Mouse (Mus musculus): ENCODE measurements around the gene Stt3a. TPM values are rescaled to one million over a fixed set of nuclear protein-coding genes. Genes with fewer than 3 reads are reported as not detected.

Gene Stt3a
- polyA plus RNA-seq, 1 experiment from 2014 or later = 193 TPM

DNA sequence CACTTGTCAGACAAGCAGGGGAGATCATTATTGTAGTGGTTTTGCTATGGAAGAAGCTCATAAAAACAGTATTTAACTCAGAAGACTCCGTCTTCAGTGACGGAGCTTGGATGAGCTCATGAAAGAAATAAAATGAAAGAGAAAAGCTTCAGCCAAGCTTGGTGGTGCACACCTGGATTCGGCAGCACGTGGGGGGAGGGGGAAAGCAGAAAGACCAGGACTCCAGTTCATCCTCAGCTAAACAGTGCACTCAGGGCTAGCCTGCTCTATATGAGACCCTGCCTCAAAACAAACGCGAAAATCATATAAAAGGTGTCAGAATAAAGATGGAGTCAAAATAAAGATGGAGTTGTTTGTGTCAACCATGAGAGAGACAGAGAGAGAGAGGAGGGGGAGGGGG lies 35.9 kb upstream of the Stt3a start:
- Histone ChIP-seq H3K4me3 (ENCODE audit: low read depth, low read length) (no peak overlapping the region), H3K27me3 (ENCODE audit: control insufficient read depth, insufficient read depth, low read length) (no peaks in the 10 kb centered on the region), H3K4me2 (replicated peaks; ENCODE audit: low read depth) (no peak overlapping the region), H3K9ac (ENCODE audit: low read length) (no peak overlapping the region), H3K9me3 (ENCODE audit: control insufficient read depth, low read length) (no peaks in the 10 kb centered on the region), H3K4me1 (replicated peaks; ENCODE audit: control insufficient read depth, insufficient read depth) (no peaks in the 10 kb centered on the region), H3K27ac (replicated peaks) (no peak overlapping the region), H3K36me3 (ENCODE audit: control insufficient read depth, insufficient read depth, low read length) (no peaks in the 10 kb centered on the region)
- DNase-seq (ENCODE audit: low spot score) (no peak), ATAC-seq (ENCODE audit: low FRiP score, low TSS enrichment) (no peak)
- TF ChIP-seq EP300 (optimal IDR thresholded peaks at IDR 0.05) (no peak), CTCF (IDR thresholded peaks at IDR 0.05; ENCODE audit: low read depth) (no peak)
- 74% methylated on average over 6 of the region's 6 CpGs for WGBS

DNA sequence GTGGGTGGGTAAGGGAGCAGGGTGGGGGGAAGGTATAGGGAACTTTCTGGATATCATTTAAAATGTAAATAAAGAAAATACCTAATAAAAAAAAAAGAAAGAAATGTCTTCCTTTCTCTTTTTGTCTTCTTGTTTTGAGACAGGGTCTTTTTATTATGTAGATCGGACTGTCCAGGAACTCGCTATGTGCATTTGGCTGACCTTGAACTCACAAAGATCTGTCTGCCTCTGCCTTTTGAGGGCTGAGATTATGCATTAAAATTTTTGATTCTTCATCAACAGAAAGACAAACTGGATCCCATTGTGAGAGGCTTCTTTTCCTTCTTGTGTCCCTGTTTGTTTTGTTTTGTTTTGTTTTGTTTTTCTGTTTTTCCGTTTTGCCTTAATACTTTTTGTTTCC lies 35.5 kb upstream of the Stt3a start:
- no peaks in the 10 kb centered on the region for H3K4me1 ChIP-seq (replicated peaks; ENCODE audit: control insufficient read depth, insufficient read depth)
- 85% methylated on average over 3 of the region's 3 CpGs for WGBS
- no peak for TF ChIP-seq CTCF (IDR thresholded peaks at IDR 0.05; ENCODE audit: low read depth)
- no peak for TF ChIP-seq EP300 (optimal IDR thresholded peaks at IDR 0.05)
- H3K4me3 ChIP-seq (ENCODE audit: low read depth, low read length) = no peak overlapping the region
- DNase-seq (ENCODE audit: low spot score) = no peak
- no peaks in the 10 kb centered on the region for H3K9me3 ChIP-seq (ENCODE audit: control insufficient read depth, low read length)
- H3K4me2 ChIP-seq (replicated peaks; ENCODE audit: low read depth) = no peak overlapping the region
- no peak for ATAC-seq (ENCODE audit: low FRiP score, low TSS enrichment)
- no peaks in the 10 kb centered on the region for H3K36me3 ChIP-seq (ENCODE audit: control insufficient read depth, insufficient read depth, low read length)
- H3K27ac ChIP-seq (replicated peaks) = no peak overlapping the region
- H3K27me3 ChIP-seq (ENCODE audit: control insufficient read depth, insufficient read depth, low read length) = no peaks in the 10 kb centered on the region
- no peak overlapping the region for H3K9ac ChIP-seq (ENCODE audit: low read length)

DNA sequence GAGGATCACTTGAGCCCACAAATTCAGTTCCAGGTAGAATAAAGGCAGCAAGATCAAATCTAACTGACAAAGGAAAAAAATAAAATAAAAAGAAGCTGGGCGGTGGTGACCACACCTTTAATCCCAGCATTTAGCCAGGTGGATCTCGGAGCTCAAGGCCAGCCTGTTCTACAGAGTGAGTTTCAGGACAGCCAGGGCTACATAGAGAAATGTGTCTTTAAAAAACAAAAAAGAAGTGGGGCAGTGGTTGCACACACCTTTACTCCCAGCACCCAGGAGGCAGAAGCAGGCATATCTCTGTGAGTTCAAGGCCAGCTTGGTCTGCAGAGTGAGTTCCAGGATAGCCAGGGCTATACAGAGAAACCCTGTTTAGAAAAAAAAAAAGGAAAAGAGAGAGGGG lies 34.5 kb upstream of the Stt3a start:
- TF ChIP-seq EP300 (optimal IDR thresholded peaks at IDR 0.05) (no peak), CTCF (IDR thresholded peaks at IDR 0.05; ENCODE audit: low read depth) (no peak)
- Histone ChIP-seq H3K9me3 (ENCODE audit: control insufficient read depth, low read length) (no peaks in the 10 kb centered on the region), H3K4me1 (replicated peaks; ENCODE audit: control insufficient read depth, insufficient read depth) (no peaks in the 10 kb centered on the region), H3K36me3 (ENCODE audit: control insufficient read depth, insufficient read depth, low read length) (no peaks in the 10 kb centered on the region), H3K4me2 (replicated peaks; ENCODE audit: low read depth) (no peak overlapping the region), H3K27me3 (ENCODE audit: control insufficient read depth, insufficient read depth, low read length) (no peaks in the 10 kb centered on the region), H3K27ac (replicated peaks) (no peak overlapping the region), H3K4me3 (ENCODE audit: low read depth, low read length) (no peak overlapping the region), H3K9ac (ENCODE audit: low read length) (no peak overlapping the region)
- 64% methylated on average over 2 of the region's 2 CpGs for WGBS
- ATAC-seq (ENCODE audit: low FRiP score, low TSS enrichment) = no peak
- DNase-seq (ENCODE audit: low spot score) = no peak

DNA sequence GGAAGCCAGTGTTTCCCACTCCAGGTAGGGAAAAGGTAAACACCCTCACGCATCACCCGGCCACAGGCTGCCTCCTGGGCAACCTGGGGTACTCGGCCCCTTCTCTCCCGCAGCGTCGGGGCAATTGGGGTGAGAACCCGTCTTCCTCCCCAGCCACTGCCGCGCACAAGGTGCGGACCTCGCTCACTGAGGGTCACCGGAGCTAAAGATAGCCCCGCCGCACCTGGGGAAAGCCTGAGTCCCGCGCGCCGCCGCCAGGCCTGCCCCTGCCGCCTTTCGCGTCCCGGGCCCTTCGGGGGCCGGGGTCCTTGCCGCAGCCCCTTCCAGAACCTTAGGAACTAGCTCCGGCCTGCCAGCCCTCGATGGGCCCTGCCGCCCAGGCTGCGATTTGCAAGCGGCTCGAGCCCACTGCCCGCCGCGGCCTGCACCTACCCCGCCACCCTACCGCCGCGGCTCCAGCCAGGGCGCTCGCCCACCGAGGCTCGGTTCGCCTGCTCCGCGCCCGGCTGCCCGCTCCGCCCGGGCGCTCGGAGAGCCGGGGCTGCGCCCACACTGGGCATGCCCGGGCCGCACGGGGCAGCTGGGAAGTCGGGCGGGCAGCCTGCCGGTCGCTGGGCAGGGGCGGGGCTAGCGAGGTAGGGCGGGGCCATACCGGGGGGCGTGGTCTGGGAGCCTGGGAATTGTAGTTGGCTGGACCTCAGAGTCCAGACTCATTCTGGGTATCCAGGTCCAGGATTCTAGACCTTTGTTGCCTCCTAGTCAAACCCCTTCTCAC lies 29.5 kb upstream of the Stt3a start, which contains the start of gene Ei24:
TSS of gene Ei24 (minus strand) at position 613 of the 775 bp plus-strand sequence.
- ATAC-seq (ENCODE audit: low FRiP score, low TSS enrichment) = peak; percentile 99
- H3K4me3 ChIP-seq (ENCODE audit: low read depth, low read length) = peak within 1 kb of the TSS; percentile 86
- WGBS = under 1% methylated on average over 63 of the region's 66 CpGs

DNA sequence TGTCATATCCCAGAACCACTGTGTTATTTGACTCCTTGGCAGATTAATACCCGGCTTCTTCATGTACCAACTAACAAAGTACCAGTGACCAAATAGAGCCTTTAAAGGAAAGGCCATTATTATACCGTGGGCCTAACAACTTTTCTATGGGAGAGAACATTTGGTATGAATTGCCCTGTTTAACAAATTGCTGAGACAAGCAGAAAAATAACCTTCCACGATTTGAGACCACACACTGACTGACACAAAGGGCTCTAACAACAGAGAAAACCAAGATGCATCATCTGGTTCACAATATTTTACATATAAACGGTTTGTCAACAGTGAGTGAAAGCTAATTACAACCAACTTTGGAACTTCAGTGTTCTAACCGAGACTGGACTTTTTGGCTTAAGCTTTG lies 28.7 kb upstream of the Stt3a start:
- Histone ChIP-seq H3K9me3 (ENCODE audit: control insufficient read depth, low read length) (no peaks in the 10 kb centered on the region), H3K4me1 (replicated peaks; ENCODE audit: control insufficient read depth, insufficient read depth) (no peaks in the 10 kb centered on the region), H3K4me2 (replicated peaks; ENCODE audit: low read depth) (peak overlapping the region; percentile 70), H3K9ac (ENCODE audit: low read length) (peak overlapping the region; percentile 97; the same call in 1 of the 2 replicates), H3K36me3 (ENCODE audit: control insufficient read depth, insufficient read depth, low read length) (peaks cover 2% of the 10 kb centered on the region; the same call in 1 of the 2 replicates), H3K27me3 (ENCODE audit: control insufficient read depth, insufficient read depth, low read length) (no peaks in the 10 kb centered on the region), H3K4me3 (ENCODE audit: low read depth, low read length) (peak overlapping the region; percentile 86), H3K27ac (replicated peaks) (no peak overlapping the region)
- no peak for TF ChIP-seq CTCF (IDR thresholded peaks at IDR 0.05; ENCODE audit: low read depth)
- TF ChIP-seq EP300 (optimal IDR thresholded peaks at IDR 0.05) = no peak
- DNase-seq (ENCODE audit: low spot score) (no peak), ATAC-seq (ENCODE audit: low FRiP score, low TSS enrichment) (no peak)
- 9% methylated on average over 5 of the region's 5 CpGs for WGBS

More for the DNA sequence above, 29.5 kb upstream of the Stt3a start, which contains the start of gene Ei24:
- no peaks in the 10 kb centered on the region; the same call in 1 of the 2 replicates for H3K36me3 ChIP-seq (ENCODE audit: control insufficient read depth, insufficient read depth, low read length)
- peak within 1 kb of the TSS; percentile 82 for H3K27ac ChIP-seq (replicated peaks)
- H3K4me1 ChIP-seq (replicated peaks; ENCODE audit: control insufficient read depth, insufficient read depth) = no peaks in the 10 kb centered on the region
- H3K9me3 ChIP-seq (ENCODE audit: control insufficient read depth, low read length) = no peaks in the 10 kb centered on the region
- peak within 1 kb of the TSS; percentile 70 for H3K4me2 ChIP-seq (replicated peaks; ENCODE audit: low read depth)
- no peaks in the 10 kb centered on the region for H3K27me3 ChIP-seq (ENCODE audit: control insufficient read depth, insufficient read depth, low read length)
- no peak for TF ChIP-seq CTCF (IDR thresholded peaks at IDR 0.05; ENCODE audit: low read depth)
- no peak for TF ChIP-seq EP300 (optimal IDR thresholded peaks at IDR 0.05)
- peak within 1 kb of the TSS; percentile 97 for H3K9ac ChIP-seq (ENCODE audit: low read length)
- DNase-seq (ENCODE audit: low spot score) = peak; percentile 97

DNA sequence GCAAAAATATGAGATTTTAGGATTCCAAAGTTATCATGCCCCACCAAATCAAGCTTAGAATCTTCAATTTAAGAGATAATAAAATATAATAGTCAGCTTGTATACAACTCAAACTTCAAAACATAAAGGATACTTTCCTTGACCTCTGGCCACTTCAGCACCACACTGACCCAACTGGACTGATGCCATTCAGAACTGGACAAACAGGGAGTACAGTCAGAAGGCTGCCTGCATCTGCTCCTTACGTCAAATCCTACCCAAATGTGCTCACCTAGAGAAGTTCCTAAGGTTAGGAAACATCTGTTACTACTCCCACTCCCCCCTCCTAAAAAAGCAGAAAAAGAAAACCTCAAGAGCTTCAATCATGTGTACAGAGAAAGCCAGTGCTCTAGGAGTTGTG lies 28.1 kb upstream of the Stt3a start:
- Histone ChIP-seq H3K4me1 (replicated peaks; ENCODE audit: control insufficient read depth, insufficient read depth) (no peaks in the 10 kb centered on the region), H3K9ac (ENCODE audit: low read length) (no peak overlapping the region), H3K9me3 (ENCODE audit: control insufficient read depth, low read length) (no peaks in the 10 kb centered on the region), H3K27ac (replicated peaks) (no peak overlapping the region), H3K36me3 (ENCODE audit: control insufficient read depth, insufficient read depth, low read length) (peaks cover 4% of the 10 kb centered on the region; the same call in 1 of the 2 replicates), H3K4me2 (replicated peaks; ENCODE audit: low read depth) (peak overlapping the region; percentile 70; the same call in 1 of the 2 replicates), H3K4me3 (ENCODE audit: low read depth, low read length) (no peak overlapping the region), H3K27me3 (ENCODE audit: control insufficient read depth, insufficient read depth, low read length) (no peaks in the 10 kb centered on the region)
- 88% methylated on average over 1 of the region's 1 CpGs for WGBS
- TF ChIP-seq CTCF (IDR thresholded peaks at IDR 0.05; ENCODE audit: low read depth) (no peak), EP300 (optimal IDR thresholded peaks at IDR 0.05) (no peak)
- ATAC-seq (ENCODE audit: low FRiP score, low TSS enrichment) (no peak), DNase-seq (ENCODE audit: low spot score) (no peak)
